Mouse (Mus musculus) layer of hippocampus, adult 9-11 months (tissue): ENCODE results near the gene Mc3r.

Source experiments
- DNase-seq: peaks from one replicate; pipeline ENCODE4 v3.0.0; 2022

The Mc3r gene

DNA sequence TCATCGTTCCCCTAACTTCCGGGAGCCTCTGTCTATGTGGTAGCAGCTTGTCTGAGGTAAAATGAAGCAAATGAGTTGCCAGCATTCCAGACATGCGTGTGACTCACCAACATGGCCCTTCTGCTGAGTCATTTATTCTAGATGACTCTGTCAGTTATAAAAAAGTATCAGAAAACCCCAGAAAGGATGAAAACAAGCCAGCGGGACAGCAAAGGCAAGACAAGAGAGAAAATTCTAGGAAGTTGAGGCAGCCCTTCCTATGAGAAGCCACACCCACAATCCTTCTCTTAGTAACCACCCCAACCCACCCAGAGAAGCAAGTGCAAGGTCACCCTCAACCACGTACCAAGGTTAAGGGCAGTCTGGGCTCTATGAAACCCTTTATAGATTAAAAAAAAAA, 8.7 kb downstream of the Mc3r start:
- peak; percentile 12 for DNase-seq

DNA sequence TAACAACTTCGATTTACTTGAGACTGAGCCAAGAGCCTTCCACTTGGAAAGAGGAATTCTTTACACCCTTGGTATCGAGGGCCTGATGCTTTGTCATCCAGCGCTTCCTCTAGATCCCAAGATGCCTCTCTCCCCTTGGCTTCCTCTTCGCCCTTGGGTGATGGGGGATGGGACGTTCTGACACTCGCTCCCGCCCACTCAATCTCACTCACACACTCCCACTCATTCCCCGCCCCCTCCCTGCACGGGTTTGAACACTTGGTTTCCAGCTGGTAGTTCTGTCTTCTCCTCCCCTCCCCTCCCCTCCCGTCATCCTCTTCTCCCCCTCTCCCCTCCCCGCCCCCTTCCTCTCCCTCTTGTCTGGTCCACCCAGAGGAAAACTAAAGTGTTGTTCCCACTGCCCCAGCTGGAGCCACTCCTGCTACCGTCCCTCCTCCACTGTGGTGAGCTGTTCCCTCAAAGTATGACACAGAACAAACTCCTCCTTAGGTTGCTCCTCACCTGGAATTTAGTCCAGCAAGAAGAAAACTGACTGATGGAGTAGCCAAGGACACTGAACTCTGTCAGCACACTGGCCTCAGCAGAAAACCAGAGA, 9.3 kb downstream of the Mc3r start:
- no peak for DNase-seq

DNA sequence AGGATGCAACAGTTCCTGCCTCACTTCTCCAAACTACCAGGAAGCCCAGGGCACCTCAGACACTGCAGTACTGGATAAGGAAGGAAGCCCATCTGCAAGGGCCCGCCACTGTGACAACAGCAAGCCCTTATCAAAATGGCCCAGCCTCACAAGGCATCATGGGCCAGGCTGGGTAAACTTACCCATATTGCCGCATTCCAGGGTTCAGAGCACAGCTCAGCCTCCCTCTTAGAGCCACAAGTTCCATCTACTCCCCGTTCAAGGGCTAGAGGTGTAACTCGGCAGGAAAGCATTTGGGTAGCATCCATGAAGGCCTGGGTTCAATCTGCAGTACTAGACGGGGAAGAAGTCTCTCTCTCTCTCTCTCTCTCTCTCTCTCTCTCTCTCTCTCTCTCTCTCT, 11.8 kb downstream of the Mc3r start:
- no peak for DNase-seq

DNA sequence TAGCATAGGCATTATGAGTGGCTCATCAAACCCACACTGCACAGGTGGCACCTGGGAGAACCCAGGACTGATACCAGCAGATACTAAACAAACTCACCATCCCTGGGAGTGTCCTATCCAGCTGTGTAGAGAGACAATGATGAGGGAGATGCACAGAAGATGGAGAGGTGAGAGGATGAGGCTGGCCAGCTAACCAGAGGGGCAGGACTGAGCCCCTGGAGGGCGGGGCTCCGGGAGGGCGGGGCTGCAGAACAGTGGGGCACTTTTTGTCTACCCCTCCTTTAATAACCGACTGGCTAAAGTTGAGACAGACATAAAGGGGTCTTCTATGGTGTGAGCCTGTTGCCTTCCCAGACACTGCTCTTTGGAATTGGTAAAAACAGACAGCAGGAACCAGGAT, 13.1 kb downstream of the Mc3r start:
- no peak for DNase-seq

DNA sequence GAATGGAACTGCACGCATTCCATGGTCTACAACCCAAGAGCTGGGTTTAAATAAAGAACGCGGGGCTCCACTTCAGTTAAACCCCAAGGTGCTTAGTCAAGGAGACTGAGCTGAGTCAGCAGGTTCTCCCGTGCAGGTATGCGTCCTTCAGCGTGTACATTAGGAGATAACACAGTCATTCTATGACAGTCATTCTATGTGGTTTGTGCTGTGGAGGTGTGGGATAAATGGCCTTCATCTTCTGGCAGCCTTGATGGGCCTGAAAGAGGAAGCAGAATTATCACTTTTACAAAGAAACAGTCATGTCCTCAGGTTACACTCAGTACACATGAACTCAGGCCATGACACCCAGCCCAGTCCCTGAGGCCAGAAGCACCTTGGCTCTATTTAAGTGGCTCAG, 14.9 kb downstream of the Mc3r start:
- no peak for DNase-seq

DNA sequence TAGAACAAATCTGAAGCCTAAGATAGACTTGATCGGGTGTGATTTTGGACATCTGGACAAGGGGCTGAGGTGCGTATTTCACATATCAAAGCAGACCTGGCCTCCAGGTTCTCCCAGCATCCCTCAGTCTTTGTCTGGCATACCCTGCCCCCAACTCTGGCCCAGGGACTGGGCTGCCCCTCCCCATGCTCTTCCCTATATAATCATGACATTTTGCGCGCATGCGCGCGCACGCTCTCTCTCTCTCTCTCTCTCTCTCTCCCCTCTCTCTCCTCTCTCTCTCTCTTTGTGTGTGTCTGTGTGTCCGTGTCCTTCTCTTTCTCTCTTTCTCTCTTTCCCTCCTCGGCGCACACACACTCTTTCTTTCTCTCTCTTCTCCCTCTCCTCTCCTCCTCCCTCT, 21.6 kb downstream of the Mc3r start:
- no peak for DNase-seq

DNA sequence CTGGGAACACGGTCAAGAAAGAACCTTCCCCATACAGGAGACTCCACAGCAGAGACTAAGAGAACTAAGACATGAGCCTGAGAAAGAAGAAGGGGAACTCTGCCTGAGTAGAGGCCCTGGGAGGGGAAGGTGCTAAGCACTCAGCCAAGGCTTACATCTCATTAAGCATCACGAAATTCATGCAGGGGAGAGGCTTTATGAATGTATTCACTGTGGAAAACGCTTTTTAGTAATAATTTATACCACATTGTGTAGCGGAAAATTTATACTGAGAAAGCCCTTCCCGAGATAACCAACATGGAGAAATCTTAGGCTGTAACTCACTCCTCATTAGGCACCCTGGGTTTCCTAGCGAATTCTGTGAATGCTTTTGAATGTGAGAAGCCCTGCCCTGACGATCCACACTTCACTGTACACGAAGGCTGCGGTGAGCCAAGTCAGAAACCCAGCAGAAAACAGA, 22.2 kb downstream of the Mc3r start:
- DNase-seq, result no peak

DNA sequence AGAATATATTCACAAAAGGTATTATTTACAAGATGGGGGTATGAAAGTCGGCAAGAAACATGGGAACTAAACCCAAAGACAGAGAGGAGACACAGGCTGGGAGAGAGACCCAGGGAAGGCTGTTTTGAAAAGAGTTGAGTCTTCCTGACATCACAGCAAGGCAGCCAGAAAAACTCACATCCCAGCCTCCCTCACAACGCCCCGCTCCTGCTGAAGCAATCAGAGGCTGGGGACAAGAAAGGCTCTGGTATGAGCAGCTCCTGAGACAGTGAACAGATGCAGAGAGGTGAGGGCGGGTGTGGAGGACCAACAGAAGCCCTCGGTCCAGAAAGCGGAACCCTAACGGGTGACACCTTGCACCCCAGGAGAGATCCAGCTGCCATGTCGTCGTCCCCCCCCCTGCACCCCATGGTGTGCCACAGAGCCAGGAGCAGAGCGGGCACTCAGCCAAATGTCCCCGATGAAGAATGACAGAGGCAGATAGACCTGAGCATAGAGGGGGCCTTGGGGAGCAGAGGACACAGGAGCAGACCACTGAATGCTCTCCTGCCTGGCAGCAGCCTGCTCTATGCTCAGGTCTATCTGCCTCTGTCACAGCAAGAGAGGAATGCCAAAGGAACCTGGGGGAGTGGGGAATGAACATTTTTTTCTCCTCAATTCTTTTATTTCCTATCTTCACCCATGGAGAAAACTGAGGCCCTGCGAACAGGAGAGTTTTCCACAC, 22.8 kb downstream of the Mc3r start:
- DNase-seq, result no peak

DNA sequence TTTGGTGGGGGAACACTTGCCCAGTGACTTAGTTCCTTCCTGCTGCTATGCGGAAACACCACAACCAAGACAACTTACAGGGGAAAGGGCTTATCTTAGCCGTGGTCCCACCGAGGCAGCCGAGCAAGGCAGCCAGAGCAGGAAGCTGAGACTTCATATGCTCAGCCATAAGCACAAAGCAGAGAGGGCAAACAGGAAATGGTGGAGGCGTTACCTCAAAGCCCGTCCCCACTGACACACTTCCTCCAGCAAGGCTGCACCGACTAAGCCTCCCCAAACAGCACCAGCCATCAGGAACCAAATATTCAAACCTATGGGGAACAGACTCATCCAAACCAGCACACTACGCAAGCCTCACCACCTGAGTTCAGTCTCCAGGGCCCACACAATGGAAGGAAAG, 26.4 kb downstream of the Mc3r start:
- DNase-seq, result no peak

DNA sequence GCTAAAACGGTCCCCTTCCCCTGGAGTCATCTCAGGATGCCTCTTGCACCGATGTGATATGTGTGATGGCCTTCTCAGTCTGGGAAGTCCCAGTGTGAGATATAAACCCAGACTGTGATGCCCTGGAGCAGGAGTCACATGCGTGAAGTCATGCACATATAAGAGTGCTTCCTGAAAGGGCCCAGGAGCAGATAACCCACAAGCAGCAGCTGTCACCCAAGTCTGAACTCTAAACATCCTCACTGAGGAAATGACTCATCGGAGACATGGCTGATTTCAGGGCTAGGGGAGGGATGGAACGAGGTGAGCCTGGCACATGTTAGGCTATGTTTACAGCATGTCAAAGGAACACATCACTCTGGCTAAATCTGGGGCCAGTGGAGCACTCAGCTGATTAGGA, 27.9 kb downstream of the Mc3r start:
- DNase-seq, result no peak

DNA sequence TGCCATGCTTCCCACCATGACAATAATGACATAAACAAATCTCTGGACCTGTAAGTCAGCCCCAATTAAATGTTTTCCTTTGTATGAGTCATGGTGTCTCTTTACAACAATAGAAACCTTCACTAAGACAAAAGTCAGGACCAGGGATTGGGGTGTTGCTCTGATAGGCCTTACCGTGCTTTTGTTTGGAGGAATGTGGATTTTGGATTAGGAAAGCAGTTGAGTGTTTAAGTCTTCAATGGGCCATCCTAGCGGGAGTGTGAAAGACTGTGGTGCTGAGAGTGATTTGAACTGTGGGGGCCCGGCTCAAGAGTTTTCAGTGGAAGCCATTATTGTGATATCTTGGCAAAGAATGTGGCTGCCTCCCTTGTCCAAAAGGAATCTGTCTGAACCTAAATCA, 30.7 kb downstream of the Mc3r start:
- no peak for DNase-seq

DNA sequence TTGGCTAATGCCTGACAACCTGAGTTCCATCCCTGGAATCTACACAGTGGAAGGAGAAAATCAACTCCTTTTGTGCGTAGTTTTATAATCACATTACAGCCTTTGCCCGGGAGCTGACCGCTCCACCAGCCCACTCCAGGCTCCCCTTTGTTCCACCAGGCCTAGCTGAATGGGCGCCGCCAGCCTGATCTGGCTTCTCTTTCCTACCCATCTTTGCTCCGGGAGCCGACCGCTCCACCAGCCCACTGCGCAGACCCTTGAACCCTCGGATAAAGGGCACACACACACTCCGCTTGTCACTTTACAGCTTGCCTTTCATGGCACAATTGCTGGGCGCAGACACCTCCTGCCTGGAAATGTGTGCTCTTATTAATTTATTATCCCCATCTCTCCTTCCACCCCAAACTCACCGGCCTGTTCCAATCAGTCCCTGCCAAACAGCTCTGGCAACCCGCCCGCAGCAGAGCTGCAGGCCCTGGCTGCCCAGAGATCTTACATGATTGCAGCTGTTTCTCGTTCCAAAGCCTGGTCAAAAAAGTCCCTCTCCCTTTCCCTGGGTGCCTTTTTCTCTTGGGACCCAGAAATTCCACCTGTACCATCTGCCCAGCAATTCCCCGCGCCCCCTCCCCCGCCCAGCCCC, 33.9 kb downstream of the Mc3r start:
- peak; percentile 22 for DNase-seq

DNA sequence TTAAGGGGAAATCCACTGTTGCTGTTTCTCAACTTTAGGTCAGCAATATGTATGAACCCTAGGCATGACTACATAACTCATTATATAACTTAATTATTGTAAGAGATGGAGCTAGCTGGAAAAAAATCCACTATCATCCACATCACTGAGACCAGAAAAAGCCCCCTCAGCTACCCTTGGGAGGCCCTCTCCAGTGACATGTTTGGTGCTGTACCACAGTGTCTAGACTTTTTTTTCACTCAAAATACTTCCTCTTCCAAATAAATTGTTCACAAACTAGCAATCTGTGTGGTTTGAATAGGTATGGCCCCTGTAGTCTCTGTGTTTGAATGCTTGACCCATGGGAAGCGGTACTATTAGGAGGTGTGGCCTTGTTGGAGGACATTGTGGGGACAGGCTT, 39.4 kb downstream of the Mc3r start:
- DNase-seq, result no peak

DNA sequence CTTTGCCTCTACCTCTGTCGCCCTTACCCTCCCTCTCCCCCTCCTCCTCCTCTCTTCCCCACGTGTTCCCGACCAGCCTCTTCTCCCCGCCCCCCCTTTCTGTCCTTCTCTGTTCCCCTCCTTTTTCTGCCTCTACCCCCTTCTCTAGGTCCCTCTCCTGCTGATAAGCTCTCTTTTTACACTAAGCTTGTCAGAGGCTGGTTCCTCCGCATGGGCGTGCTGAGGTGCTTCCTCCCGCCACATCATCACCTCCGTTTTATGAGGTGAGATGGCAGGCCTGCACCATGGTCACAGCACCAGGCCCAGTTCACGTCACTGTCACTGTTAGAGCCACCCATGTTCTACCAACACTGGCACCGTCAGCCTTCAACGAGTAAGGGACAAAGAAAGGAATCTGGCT, 40.7 kb downstream of the Mc3r start:
- DNase-seq, result no peak

DNA sequence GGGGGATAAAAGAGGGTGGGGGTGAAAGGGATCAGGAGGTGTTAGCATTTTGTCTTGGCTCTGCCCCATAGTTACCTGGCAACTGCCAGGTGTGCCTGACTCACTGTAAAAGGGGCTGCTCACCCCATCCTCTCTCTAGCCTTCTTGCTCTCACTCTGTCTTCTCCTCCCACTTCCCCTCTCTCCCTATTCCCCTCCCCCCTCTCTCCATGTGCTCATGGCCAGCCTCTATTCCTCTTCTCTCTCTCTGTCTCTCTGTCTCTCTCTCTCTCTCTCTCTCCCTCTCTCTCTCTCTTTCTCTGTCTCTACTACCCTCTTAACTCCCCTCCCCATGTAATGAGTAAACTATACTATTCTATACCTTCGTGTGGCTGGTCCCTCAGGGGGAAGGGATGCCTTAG, 41.3 kb downstream of the Mc3r start:
- no peak for DNase-seq

DNA sequence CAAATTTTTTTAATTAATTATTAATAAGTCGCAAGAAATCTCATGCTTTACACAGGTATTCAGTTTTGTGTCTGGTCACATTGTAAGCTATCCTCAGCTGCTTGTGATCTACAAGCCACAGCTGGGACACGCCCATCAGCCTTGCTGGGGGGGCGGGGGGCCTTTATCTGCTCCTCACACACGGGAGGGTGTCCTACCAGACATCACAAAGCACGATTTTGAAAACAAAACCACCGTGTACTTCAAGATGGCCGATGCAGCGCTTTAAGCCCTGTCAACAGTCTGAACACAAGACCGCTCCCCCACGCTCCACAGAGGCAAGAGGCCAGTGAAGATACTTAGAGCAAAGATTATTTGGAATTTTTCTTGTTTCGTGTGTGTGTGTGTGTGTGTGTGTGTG, 42.2 kb downstream of the Mc3r start:
- DNase-seq, result no peak

DNA sequence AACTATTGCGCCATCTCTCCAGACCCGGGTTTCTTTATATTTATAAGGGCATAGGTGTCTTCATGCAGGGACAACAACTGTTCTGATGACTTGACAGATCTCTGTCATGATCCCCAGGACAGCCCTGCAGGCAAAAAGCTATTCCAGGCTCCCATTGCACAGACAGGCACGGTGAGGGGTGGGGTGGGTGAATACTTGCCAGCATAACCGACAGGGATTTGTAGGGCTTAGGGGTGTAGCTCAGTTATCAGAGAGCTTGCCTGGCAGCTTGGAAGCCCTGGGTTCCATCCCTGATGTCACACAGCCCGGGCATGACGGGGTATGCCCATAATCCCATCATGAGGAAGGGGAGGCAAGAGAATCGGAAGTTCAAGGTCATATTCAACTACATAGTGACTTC, 42.7 kb downstream of the Mc3r start:
- DNase-seq, result no peak

DNA sequence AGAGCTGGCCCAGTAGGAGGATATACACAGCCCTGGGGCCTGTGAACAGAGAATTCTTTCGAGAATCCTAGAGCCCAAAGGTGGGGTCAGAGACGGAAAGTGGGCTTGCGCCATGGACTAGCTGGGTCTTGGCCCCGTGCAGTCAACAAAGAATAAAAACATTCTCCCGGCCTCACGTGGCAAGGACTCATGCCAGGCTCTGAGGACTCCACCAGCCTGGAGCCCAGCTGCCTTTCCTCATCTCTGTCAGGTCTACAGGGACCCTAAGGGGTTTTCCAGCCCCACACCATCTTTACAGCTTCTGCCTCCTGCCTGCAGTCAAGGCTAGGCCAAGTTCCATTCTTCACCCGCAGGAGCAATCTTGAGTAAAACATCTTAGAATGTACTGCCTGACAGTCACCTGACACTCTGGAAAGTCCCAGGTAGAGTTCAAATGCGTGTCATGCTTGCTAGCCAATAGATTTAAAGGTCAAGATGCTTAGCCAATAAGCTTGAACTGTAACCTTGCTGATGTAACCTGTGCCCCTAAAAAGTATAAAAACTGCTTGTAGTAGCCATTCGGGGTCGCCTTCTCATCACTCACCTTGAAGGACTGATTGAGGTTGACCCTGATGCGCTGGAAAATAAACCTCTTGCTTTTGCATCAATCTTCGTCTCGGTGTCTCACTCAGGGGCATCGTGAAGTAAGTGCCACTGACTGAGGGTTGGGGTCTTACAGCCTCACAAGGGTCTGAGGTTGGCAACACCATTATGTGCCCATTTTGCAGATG, 43.6 kb downstream of the Mc3r start:
- DNase-seq, result no peak

DNA sequence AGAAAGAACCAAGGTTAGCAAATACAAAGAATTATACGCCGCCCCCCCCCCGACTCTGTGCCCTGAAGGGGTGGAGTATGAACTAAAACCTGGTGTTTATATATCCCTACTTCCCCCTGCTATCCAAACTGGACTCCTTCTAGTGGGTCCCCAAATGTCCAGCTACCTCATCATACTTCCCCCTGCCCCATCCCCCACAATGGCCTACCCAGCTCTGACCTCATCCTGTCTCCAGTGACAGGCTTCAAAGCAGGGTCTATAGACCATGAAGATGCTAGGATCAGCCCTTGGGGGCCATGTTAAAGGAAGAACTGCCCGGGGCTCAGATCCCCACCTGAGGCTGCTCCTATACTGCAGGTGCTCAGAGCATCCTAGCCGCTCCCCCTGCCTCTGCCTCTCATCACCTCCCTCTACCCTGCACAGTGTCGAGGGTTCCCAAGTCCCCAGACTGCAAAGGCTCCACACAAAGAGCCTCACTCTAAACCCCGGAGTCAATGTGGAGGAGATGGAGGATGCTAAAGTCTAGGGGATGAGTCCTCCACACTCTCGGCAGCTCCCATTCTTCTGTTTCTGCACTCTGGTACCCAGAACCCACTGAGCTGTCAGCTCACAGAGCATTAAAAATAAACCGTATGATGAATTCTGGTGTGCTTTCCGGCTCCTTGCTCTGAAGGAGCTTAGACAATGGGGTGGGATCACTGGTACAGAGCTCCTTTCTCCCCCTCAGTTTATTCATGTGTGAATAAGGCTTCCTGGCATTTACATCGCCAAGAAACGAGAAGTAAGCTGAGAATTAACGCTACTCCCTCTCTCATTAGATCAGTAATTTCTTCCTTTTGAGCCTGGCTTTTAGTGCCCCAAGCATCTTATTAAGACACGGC, 44.5 kb downstream of the Mc3r start:
- no peak for DNase-seq

DNA sequence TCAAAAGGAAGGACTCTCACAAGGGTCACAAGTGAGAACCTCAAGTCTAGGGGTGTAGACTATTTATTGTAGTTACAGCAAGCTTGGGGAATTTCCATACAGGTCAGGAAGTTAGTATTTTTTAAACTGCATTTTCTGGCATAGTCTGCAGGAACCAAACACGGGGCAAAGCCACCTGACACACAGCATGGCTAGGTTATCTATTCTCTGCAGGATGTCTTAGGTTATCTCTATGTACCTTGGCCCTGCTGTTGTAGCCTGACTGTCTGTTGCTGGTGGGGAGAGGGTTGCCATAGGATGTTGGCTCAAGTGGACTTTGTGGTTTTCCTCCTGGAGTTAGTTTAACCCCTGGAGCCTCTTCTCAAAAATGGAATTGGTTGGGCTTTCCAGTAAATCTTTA, 49.8 kb downstream of the Mc3r start:
- DNase-seq, result no peak

DNA sequence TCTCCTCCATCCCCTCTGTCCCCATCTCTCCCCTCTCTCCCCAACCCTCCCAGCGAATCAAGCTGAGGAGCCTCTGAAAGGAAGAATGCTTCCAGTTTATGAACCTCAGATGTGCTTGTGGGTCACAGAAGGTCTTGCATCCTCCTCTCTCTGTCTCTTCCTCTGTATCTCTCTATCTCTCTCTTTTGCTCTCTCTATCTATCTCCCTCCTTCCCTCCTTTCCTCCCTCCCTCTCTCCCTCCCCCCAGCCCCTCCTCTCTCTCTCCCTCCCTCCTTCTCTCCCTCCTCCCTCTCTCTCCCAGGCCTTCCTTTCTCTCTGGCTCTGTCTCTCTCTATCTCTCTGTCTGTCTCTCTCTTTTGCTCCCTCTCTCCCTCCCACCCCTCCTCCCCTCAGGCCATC, 50.2 kb downstream of the Mc3r start:
- no peak for DNase-seq

DNA sequence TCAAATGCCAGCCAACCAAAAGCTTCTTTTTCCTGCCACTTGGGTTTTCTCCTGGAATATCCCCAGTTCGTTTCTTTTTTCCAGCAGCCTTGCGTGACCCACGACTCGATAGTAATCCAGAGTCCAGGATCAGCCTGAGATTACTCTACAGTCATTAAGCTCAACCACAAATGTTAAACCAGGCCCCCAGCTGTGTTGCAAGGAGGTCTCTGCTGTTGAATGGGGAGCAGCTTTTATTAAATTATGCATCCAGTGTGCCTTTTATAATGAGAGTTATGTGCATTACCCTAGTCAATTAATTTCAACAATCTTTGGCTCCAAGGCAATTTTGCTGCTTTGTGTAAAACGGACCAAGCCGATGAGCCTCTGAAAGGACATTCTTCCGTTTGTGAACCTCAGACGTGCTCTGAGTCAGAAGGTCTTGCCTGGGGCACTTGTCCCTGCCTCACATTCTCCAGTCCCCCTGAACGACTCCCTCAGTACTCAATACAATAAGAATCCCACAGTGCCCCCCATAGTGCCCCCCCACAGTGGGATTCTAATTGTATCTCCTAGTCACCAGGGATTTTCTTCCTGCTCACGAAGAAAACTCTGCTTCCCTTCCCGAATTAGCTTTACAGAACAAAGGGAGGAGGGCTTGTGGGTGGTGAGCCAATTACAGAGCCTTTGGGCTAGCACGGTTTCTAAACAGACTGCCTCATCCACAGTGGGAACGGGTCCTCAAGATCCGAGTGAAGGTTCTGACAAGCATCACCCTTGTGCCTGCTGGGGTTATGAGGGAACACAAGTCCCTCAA, 51.0 kb downstream of the Mc3r start:
- no peak for DNase-seq
